Mouse (Mus musculus): ENCODE results near the gene Sec14l4.

DNA sequence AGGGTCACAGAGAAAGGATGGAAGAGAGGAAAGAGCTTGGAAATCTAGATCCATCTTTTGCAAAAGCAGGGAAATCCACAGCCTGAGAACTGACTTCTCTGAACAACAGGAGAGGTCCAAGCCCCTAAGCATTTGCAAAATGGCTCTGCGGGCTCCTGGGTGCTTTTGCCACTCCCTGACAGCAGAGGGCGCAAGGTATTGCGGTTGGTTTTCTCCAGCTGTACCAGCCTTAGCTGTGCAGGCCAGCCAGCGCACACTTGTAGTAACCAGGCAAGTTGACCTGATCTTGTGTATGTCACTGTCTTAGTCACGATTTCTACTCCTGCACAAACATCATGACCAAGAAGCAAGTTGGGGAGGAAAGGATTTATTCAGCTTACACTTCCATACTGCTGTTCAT, 29.7 kb upstream of the Sec14l4 start:
- peak; percentile 83 for TF ChIP-seq CTCF (IDR thresholded peaks at IDR 0.05; ENCODE audit: extremely low read depth, insufficient read depth, low read length)
- TF ChIP-seq POLR2A (IDR thresholded peaks at IDR 0.05; ENCODE audit: extremely low read depth, insufficient read depth, low read length), result no peak

Measured in cortical plate, adult 2 months (tissue).